Mouse (Mus musculus) gastrocnemius, adult 2 months (tissue): ENCODE measurements at regions not wholly inside any gene's neighbourhood (a gene's known extent, or its start where the extent isn't known, plus 50 kb on each side); places are given as distances from the start of the nearest gene placed in this dataset.

Experiments used
- DNase-seq: peaks from one replicate; pipeline ENCODE4 v3.0.0; 2022
- H3K27ac ChIP-seq: fragments of 200-600 bp; 2 replicates; pipeline ENCODE4 v1.8.1; 2022; ENCODE audit warnings: mild to moderate bottlenecking
- H3K4me3 ChIP-seq: fragments of 200-600 bp; 2 replicates; pipeline ENCODE4 v1.8.1; 2022; ENCODE audit warnings: mild to moderate bottlenecking, moderate library complexity
- CTCF ChIP-seq: fragments of 200-600 bp; IDR thresholded peaks from 2 replicates; pipeline ENCODE4 v1.8.1; 2022; ENCODE audit warnings: antibody characterized with exemption, mild to moderate bottlenecking, moderate library complexity
- intact Hi-C: fragments of 180-260 bp; cut with DNase I; formaldehyde crosslinking; loops from one replicate; pipeline ENCODE4 v1.15.1; 2025

- no peak overlapping the region for H3K27ac ChIP-seq
- no peak overlapping the region for H3K4me3 ChIP-seq
- TF ChIP-seq CTCF, result no peak
- intact Hi-C loops, result loop anchor here (10.0 kb wide), 1 partner anchor 784 kb away; no protein-coding TSS in a partner anchor
- DNase-seq, result peak; percentile 19
Measured at GRCm38 (mm10) chr13:102518169-102518882, 175.0 kb upstream of the Cd180 start.

- H3K27ac ChIP-seq, result no peak overlapping the region
- H3K4me3 ChIP-seq, result no peak overlapping the region
- no peak for DNase-seq
- no peak for TF ChIP-seq CTCF
- intact Hi-C loops, result no loop called here
Measured at GRCm38 (mm10) chr13:102521427-102521826, 171.9 kb upstream of the Cd180 start.

GRCm38 (mm10) chr13:102522080-102522479, 171.3 kb upstream of the Cd180 start:
- Histone ChIP-seq H3K27ac (no peak overlapping the region), H3K4me3 (no peak overlapping the region)
- TF ChIP-seq CTCF, result no peak
- intact Hi-C loops, result no loop called here
- no peak for DNase-seq

GRCm38 (mm10) chr13:102526621-102527140, 166.7 kb upstream of the Cd180 start:
- intact Hi-C loops, result no loop called here
- Histone ChIP-seq H3K27ac (no peak overlapping the region), H3K4me3 (no peak overlapping the region)
- no peak for DNase-seq
- TF ChIP-seq CTCF, result no peak

- peak; percentile 53 for DNase-seq
- H3K27ac ChIP-seq, result no peak overlapping the region
- TF ChIP-seq CTCF, result no peak
- no peak overlapping the region for H3K4me3 ChIP-seq
- intact Hi-C loops, result no loop called here
Measured at GRCm38 (mm10) chr13:102533784-102534183, 159.6 kb upstream of the Cd180 start.

GRCm38 (mm10) chr13:102537424-102538242, 155.7 kb upstream of the Cd180 start:
- no peak for DNase-seq
- H3K27ac ChIP-seq, result no peak overlapping the region
- intact Hi-C loops, result no loop called here
- no peak for TF ChIP-seq CTCF
- peak overlapping the region; percentile 37 for H3K4me3 ChIP-seq

GRCm38 (mm10) chr13:102540436-102540835, 152.9 kb upstream of the Cd180 start:
- intact Hi-C loops, result no loop called here

GRCm38 (mm10) chr13:102544359-102545165, 148.8 kb upstream of the Cd180 start:
- H3K4me3 ChIP-seq, result no peak overlapping the region
- intact Hi-C loops, result no loop called here
- H3K27ac ChIP-seq, result no peak overlapping the region
- DNase-seq, result no peak
- no peak for TF ChIP-seq CTCF

More at GRCm38 (mm10) chr13:102540436-102540835, 152.9 kb upstream of the Cd180 start:
- Histone ChIP-seq H3K4me3 (no peak overlapping the region), H3K27ac (no peak overlapping the region)
- DNase-seq, result no peak
- TF ChIP-seq CTCF, result no peak

GRCm38 (mm10) chr13:102545845-102546615, 147.3 kb upstream of the Cd180 start:
- no peak for TF ChIP-seq CTCF
- intact Hi-C loops, result no loop called here
- Histone ChIP-seq H3K27ac (no peak overlapping the region), H3K4me3 (no peak overlapping the region)
- no peak for DNase-seq

- TF ChIP-seq CTCF, result no peak
- intact Hi-C loops, result no loop called here
- no peak for DNase-seq
- no peak overlapping the region for H3K4me3 ChIP-seq
- no peak overlapping the region for H3K27ac ChIP-seq
Measured at GRCm38 (mm10) chr13:102548252-102548651, 145.1 kb upstream of the Cd180 start.

GRCm38 (mm10) chr13:102566846-102567572, 126.3 kb upstream of the Cd180 start:
- no peak for TF ChIP-seq CTCF

More at GRCm38 (mm10) chr13:102566846-102567572, 126.3 kb upstream of the Cd180 start:
- intact Hi-C loops, result no loop called here
- no peak overlapping the region for H3K4me3 ChIP-seq
- no peak for DNase-seq
- H3K27ac ChIP-seq, result no peak overlapping the region
